Mouse (Mus musculus) ovary, postnatal 14 days (tissue): ENCODE data around the gene Banf2.

Experiments
- DNase-seq: peaks from one replicate; pipeline ENCODE4 v3.0.0; 2022; ENCODE audit warnings: low spot score

Gene Banf2

GRCm38 (mm10) chr2:144101463-144101961 lies 68.7 kb downstream of the Banf2 start:
- DNase-seq: no peak

GRCm38 (mm10) chr2:144107374-144107773 lies 74.5 kb downstream of the Banf2 start:
- DNase-seq: no peak

- no peak for DNase-seq
These were observed 75.0 kb downstream of the Banf2 start for GRCm38 (mm10) chr2:144107810-144108209.

- DNase-seq: no peak
These were observed 75.5 kb downstream of the Banf2 start for GRCm38 (mm10) chr2:144108376-144108775.

GRCm38 (mm10) chr2:144111966-144112365 lies 79.1 kb downstream of the Banf2 start:
- DNase-seq: no peak

- no peak for DNase-seq
These were observed 79.8 kb downstream of the Banf2 start for GRCm38 (mm10) chr2:144112666-144113065.

GRCm38 (mm10) chr2:144118061-144118460 lies 85.2 kb downstream of the Banf2 start:
- no peak for DNase-seq

GRCm38 (mm10) chr2:144120186-144120823 lies 87.4 kb downstream of the Banf2 start:
- no peak for DNase-seq

- no peak for DNase-seq
These were observed 89.2 kb downstream of the Banf2 start for GRCm38 (mm10) chr2:144122068-144122467.
